Mouse (Mus musculus): ENCODE results near the gene Fgfr2.

Fgfr2 gene

DNA sequence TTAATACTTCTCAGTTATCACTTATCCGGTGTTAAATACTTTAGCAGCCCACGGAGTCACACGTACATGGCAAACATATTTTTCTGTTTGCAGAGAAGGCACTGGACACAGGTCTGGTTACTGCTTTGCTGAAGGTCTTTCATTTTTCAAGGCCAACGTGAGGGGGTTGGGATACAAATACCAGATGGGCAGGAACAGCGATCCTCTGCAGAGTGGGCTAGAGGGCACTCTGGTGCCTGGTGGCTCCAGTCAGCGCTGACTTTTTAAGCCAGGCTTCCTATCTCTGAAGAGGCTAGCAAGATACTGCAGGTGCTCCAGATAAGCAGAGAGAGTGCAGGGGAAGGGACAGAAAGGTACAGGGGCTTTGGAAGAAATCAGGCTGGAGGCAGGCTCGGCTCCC lies 2487.9 kb downstream of the Fgfr2 start:
- no peak for DNase-seq (ENCODE audit: extremely low spot score, low read depth, low spot score)

DNA sequence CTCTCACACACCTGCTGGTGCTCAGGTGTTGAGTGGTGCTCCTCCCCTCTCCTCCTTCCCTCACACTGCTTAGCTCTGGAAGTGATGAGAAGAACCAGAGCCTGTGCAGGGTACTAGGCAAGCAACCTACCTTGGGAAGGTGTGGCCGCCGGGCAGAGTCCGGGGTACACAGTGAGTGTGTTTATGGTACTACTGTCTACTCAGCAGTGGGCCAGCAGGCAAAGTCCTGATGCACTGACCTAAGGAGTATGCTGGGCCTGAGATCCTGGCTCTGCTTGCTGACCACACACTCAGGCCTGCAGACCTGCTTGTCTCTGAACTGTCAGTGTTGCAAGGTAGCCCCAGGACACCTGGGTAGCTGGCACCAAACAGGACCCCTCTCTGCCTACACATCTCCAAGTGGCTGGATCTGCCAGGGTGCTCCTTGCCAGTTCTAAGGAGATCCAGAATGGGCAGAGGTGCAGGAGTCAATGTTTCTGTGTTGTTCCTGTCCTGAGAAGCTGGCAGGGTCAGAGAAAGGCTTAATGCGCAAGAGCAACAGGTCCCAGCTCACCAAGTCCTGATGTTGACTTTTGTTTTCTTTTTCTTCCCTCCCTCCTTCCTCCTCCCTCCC lies 2488.8 kb downstream of the Fgfr2 start:
- DNase-seq (ENCODE audit: extremely low spot score, low read depth, low spot score), result no peak

DNA sequence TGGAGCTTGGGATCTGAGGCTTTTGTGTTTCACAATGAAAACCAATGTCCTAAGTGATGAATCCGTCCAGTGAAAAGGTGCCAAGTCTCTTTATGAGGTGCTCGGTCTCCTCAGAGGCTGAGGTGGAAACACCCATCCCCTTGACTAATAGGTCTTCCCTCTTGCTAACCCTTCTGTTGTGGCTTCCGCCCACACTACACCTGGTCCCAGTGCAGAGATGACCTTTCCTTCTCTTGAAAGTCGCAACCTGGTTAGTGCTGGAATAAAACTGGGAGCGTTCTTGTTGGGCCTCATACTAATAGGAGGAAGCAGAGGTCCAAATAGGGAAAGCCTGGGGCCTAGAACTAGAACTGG lies 2490.8 kb downstream of the Fgfr2 start:
- DNase-seq (ENCODE audit: extremely low spot score, low read depth, low spot score), result no peak

DNA sequence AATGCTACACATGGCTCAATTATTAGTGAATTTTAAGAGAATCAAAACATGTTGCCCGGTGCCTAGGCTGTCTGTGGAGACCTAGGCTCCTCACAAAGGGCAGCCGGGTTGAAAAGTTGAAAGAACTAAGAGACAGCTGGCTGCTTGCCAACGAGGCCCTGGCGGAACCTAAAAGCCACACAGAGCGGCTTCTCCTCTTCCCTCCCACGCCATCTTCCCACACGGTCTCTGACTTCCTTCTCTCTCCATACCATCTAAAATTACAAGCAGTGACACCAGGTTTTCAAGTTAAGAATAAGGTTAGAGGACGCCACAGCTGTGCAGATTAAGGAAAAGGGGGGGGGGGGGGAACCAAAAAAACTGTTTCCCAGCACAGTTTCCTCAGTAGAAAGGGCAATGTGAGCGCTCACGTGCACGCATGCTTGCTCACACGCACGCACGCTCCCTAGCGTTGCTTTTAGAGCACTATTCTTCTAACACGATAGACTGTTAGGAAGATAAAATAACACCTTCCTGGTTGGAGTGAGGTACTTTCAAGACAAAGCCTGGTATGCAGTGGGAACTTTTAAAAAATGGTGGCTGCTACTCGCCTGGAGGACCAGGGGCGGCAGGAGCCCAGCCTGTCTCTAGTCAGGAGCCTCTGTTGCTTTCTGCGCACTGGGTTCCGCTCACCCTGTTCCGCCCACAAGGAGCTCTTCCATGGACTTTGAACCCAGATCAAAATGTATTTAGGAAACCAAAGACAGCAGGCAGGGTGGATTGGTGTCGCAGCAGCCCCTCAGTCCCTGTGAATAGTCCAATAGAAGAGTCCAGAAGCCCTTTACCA lies 2491.4 kb downstream of the Fgfr2 start:
- DNase-seq (ENCODE audit: extremely low spot score, low read depth, low spot score), result no peak

DNA sequence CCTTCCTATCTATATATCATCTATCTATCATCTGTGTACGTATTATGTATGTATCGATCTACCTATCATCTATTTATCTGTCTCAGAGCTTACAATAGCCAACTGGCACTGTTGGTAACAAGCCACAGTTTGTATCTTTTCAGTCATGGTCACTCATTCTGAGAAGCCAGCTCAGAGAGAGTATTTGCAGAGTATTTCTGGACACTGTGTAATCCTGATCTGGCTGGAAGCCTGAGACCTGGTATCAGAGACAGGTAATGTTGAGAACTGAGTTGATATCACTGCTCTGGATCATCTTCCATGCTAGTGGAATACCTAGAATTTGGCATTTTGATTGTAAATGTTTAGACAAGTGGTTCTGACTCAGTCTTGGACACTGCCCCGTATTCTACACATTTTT lies 2492.2 kb downstream of the Fgfr2 start:
- DNase-seq (ENCODE audit: extremely low spot score, low read depth, low spot score), result no peak

DNA sequence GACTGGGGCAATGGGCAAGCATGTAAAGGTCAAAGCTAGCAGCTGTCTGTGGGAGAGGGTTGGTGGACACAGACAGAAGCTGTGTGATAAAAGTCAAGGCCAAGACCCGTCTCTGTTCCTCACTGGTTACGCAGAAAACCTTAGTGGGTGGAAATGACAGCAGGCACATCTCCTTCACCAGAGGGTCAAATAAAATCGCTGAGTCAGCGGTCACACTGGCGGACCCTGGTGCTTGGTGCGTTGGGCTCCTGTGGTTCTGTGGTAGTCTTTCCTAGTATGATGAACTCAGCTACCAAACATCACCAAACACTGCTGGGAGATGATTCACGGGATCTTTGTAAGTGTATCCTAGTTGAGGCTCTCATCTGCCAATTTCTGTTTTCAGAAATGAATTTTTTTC lies 2493.2 kb downstream of the Fgfr2 start:
- DNase-seq (ENCODE audit: extremely low spot score, low read depth, low spot score), result no peak

DNA sequence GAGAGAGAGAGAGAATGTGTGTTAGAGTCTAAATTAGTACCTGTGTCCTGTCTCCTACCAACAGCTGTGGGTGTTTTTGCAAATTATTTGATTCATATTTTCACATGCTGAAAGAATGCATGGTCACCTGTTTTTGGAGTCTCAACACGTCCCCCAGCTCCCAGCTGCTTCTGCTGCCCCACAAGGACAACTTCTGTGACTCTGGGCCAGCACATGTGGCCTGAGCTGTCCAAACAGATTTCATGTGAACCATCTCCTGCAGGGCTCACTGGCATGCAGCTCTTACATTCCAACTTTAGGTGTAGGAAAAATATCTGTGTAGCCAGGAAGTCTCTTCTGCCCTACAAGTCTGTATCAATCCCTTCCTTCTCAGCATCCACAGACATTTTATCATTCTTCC lies 2494.5 kb downstream of the Fgfr2 start:
- DNase-seq (ENCODE audit: extremely low spot score, low read depth, low spot score), result no peak

DNA sequence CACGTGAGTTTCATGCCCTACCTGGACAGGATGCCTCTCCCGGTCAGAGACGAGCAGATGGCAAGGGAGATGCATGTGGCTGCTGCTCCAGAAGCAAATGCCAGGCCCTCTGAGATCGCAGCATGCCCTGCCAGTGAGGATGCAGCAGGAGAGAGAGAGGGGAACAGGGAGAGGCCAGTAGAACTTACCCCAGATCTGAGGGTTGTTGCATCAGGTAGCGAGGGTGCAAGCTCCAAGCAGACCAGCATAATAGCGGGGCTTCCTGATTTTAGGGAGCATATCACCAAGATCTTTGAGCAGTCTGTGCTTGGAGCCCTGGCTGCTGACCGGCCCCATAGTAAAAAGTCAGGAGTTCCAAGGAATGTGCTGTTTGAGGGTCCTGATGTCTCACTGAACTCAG lies 2497.8 kb downstream of the Fgfr2 start:
- DNase-seq (ENCODE audit: extremely low spot score, low read depth, low spot score), result no peak

DNA sequence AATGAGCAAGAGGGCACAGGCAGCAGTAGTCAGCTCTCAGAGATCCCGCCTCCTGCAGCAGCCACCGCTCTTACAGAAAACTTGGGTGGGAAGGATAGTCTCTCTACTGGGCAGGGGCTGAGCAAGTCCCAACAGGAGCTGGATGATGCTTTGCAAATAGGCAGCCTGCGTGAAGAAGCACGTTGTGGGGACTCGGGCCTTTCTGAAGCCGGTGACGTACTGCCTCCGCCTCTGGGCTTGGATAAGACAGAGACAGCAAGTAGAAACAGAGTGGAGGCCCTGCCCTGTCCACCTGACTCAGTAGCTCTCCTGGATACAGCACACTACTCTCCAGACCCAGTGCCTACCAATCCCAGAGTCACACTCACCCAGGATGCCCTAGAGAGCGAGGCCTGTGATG lies 2498.9 kb downstream of the Fgfr2 start:
- no peak for DNase-seq (ENCODE audit: extremely low spot score, low read depth, low spot score)

DNA sequence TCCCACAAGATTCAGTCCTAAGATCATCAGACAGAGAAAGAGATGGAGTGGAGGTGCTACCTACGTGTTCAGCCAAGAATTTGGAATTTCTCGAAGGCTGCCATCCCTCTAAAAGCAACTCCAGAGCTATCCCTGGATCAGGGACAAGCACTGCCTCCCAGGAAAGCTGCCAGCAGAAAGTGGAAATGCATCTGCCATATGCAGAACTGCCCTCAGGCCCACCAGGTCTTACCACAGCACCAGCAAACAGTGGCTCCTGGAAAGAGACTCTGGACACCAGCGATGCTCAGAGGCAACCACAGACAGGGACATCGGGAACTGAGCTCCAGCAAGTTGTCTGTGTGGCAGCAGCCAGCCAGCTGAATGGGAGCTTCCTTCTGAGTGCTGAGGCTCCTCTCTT lies 2500.8 kb downstream of the Fgfr2 start:
- no peak for DNase-seq (ENCODE audit: extremely low spot score, low read depth, low spot score)

DNA sequence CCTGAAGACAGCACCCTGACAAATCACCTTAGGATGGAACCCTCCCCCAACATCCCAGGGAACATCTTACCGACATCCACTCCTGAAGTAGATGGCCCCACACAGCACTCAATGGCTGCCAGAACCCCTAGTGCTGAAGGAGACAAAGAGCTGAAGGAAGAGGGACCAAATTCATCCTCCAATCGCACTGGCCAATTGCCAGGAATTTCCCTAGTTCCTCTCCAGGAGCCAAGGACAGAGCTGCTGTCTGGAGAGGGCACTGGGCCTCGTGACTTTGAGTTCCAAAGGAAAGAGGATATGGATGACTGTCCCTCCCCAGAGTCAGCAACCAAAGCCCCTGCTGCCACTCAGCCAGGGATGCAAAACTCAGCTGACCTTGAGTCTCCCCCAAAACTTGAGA lies 2501.2 kb downstream of the Fgfr2 start:
- DNase-seq (ENCODE audit: extremely low spot score, low read depth, low spot score), result no peak

DNA sequence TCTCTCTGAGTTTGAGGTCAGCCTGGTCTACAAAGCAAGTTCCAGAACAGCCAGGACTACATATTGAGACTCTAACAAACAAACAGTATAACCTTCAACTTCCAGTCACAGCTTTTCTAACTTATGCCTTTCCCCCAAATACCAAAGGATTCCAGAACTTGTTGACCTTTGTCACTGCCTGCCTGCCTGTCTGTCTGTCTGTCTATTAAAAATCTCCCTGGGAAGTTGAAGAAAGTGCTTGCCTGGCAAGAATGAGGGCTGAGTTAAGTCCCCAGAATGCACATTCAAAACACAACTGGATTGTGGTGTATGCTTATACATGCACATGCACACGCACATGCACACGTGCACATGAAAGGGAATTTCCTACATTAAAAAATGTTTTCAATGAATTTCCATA lies 2502.1 kb downstream of the Fgfr2 start:
- no peak for DNase-seq (ENCODE audit: extremely low spot score, low read depth, low spot score)

DNA sequence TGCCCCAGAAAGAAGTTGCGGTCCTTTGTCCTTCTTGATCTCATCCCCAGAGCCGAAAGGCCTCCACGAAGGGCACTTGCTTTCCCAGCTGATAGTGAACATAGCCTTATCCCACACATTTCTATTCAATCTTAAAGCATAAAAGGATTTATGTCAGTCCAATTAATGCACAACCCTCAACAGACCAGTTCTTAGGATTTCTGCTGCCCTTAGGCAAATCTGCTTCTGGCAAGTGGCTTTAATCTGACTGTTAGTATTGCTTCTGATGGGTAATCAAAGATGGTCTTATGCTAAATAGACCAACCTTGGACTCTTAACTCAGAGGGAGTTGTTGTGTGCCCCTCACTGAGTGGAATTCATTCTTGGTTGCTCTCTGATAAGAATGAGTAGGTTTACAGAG lies 2505.6 kb downstream of the Fgfr2 start:
- DNase-seq (ENCODE audit: extremely low spot score, low read depth, low spot score), result no peak

DNA sequence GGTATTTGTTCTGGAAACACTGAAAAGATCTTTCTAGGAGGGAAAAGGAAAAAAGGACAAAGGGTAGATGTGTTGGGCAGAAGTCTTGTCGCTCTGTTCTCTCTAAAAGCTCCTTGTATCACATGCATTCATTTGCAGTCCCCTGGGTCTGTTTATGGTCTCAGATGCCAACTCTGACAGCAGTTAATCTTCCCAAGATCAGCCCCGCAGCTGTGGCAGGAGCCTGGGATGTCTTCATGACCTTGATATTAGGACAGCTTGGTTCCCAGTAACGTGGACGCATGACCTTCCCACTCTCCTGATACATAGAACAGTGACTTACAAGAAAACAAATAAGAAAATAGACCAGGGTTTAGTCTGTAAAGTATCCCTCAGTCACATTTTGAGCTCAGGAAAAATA lies 2509.2 kb downstream of the Fgfr2 start:
- DNase-seq (ENCODE audit: extremely low spot score, low read depth, low spot score), result no peak

DNA sequence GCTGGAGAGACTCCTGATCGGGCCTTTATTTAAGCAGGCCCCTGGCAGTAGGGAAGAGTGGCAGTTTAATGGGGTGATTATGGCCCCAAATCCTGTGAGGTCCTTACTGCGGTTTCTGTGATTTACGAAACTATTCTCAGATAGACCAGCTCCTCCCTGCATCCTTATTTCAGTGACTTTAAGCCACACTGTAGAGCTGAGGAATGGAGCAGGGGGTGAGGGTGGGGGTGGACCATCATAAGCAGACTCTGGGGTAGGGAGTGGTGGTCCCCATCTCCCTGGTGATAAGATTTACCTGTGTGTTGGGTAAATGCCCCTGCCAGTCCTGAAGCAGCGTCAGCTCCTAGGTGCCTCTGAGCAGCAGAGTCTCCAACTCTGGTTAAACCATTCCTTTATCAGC lies 2516.2 kb downstream of the Fgfr2 start:
- DNase-seq (ENCODE audit: extremely low spot score, low read depth, low spot score), result no peak

DNA sequence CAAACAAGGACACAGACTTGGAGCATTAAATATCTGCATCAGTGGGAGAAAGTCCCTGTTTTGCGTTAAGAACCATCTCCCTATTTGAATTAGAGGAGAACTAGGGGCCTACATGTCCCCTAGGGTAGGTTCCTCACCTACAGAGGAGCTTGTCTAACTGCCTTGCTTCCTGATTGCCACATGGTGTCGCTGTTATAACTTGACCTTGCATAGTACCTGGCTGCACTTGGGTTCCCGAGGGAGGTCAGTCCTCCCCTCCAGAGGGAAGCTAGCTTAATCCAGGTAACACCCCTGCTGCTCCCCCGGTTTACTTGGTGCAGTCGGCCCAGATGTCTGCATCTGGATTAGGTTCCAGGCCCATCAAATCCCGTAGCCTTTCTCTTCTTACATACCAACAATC lies 2518.0 kb downstream of the Fgfr2 start:
- DNase-seq (ENCODE audit: extremely low spot score, low read depth, low spot score), result no peak

DNA sequence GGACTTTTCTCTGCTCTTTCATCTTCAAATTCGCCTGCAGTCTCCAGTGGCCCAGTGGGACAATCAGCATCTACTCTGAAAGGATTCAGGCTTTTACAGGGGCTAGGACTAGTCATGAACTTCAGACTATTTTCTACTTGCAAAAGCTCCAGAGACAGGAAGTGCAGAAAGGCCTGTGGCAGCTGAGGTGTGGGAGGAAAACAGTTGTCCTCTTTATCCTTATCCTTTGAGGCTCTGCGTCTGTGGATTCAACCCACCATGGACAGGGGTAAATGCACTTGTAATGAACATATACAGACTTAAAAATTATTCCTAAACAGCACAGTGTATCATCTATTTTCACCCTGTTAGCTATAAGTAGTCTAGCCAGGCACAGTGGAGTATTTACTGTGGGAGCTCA lies 2518.8 kb downstream of the Fgfr2 start:
- DNase-seq (ENCODE audit: extremely low spot score, low read depth, low spot score), result no peak

DNA sequence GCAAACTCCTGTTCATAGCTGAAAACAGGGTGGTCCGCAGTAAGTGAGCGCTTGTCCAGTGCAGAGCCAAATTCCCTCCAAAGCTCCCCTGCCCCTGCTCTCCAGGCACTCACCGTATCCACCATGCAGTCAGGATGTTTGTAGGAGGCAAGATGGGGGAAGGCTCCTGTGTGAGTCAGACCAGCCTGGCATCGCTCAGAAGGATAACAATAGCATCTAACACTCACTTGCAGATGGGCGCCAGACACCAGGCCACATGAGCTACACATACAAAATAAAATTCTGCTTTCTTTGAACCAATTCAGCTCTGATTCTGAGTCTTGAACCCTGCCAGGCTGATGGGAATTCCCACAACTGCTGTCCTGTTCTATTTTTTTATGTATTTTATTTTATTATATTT lies 2519.6 kb downstream of the Fgfr2 start:
- no peak for DNase-seq (ENCODE audit: extremely low spot score, low read depth, low spot score)

DNA sequence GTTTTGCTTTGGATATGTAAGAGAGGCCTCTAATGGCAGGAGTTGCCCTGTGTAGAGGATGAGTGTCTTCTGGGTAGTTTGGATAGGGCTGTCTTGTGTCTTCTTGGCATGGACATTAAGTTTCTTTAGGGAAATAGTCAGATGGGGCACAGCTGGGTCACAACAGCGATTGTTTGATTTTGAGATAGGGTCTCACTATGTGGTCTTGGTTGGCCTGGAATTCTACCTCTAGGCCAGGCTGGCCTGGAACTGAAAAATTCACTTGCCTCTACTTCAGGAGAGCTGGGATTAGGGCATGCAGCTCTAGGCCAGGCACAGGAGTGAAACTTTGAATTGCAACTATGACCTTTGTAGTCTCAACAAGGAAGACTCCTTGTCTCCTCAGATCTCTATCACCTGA lies 2520.3 kb downstream of the Fgfr2 start:
- no peak for DNase-seq (ENCODE audit: extremely low spot score, low read depth, low spot score)

DNA sequence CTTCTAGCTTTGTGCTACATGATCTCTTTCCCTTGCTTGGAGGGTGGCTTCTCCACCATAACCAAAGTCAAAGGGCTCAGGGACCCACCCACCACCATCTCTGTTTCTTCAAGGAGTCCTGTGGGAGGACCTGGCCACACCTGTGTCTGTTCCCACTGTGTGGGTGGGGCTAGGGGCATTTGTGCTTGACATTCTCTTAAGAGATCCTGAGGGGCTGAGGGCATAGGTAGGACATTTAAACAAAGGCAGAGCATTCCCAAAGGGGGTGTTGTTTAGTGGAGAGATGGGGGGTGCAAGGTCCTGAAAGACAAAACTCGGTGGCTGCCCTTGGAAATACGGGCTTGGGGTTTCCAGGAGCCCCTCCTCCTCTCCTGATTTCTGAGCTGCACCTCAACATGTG lies 2522.6 kb downstream of the Fgfr2 start:
- no peak for DNase-seq (ENCODE audit: extremely low spot score, low read depth, low spot score)

DNA sequence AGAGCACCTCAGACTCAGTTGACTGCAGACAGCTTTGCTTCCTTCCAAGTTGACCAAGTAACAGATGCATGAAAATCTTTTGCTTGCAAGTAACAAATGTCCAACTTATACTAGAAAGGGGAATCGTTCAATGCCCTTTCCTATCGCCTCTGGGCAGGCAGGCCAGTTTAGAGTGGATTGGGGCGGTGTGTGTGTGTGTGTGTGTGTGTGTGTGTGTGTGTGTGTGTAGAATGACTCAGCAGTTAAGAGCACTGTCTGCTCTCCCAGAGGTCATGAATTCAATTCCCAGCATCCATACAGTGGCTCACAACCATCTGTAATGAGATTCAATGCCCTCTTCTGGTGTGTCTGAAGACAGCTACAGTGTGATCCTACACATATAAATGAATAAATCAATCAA lies 2523.1 kb downstream of the Fgfr2 start:
- no peak for DNase-seq (ENCODE audit: extremely low spot score, low read depth, low spot score)

DNA sequence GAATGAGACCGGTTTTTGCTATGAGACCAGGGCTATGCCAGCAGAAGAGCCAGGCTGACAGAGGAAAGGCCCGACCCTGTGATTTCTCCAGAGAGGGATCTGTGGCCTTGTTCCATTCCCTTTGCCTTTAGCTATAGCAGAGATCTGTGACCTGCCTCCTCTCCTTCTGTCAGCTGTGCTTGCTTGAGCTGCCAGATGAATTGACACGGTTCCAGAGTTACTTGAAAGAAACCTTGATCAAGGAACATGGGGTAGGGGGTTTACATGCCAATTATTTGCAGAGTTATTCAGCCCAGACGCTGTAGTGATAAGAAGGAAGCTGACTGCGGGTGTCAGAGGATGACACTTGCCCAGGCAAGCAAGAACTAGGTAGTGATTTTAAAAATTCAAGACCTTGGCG lies 2525.6 kb downstream of the Fgfr2 start:
- no peak for DNase-seq (ENCODE audit: extremely low spot score, low read depth, low spot score)
